Mouse (Mus musculus) heart, embryonic 13.5 days (tissue): ENCODE results near the gene Slc15a2. TPM values are rescaled to one million over a fixed set of nuclear protein-coding genes. Genes with fewer than 3 reads are reported as not detected.

ENCODE experiments used
- microRNA-seq: library from miRNA; unstranded; fragments of <30 nt; microRNA quantifications from one replicate; pipeline ENCODE4, GENCODE M21; 2016
- polyA plus RNA-seq: library from polyadenylated mRNA; unstranded; fragments of >200 nt; fragmentation: Nextera tagmentation; extraction: Ambion mirVana; gene quantifications from 2 replicates; pipeline ENCODE4 v1.2.1, GENCODE M21; 2015

The Slc15a2 gene
- polyA plus RNA-seq, 1 experiment from 2014 or later = 2.0 TPM

Small RNA genes within 50 kb of the gene (microRNA-seq; reads per million reads assigned to microRNA genes)
- gene Gm22617 = not detected

Other genes starting within 250 kb of the Slc15a2 start
- 0.05 and 0.07 TPM in 2 replicates for gene Casr, start 222.8 kb downstream of the Slc15a2 start, polyA plus RNA-seq
- gene Cd86, start 118.9 kb downstream of the Slc15a2 start, polyA plus RNA-seq = 1.2 and 1.3 TPM in 2 replicates
- gene Ildr1, start 91.0 kb downstream of the Slc15a2 start, polyA plus RNA-seq = 0.17 TPM in 2 replicates
- gene Iqcb1, start 43.4 kb upstream of the Slc15a2 start, polyA plus RNA-seq = 28.4 and 28.9 TPM in 2 replicates
- gene Eaf2, start 90.0 kb upstream of the Slc15a2 start, polyA plus RNA-seq = 0.40 and 0.97 TPM in 2 replicates
- gene Golgb1, start 90.2 kb upstream of the Slc15a2 start, polyA plus RNA-seq = 61.9 and 64.3 TPM in 2 replicates
- gene Hcls1, start 150.0 kb upstream of the Slc15a2 start, polyA plus RNA-seq = 5.5 and 5.8 TPM in 2 replicates
- gene Fbxo40, start 205.5 kb upstream of the Slc15a2 start, polyA plus RNA-seq = 8.5 and 8.8 TPM in 2 replicates
- 4.4 and 5.5 TPM in 2 replicates for gene Polq, start 226.8 kb upstream of the Slc15a2 start, polyA plus RNA-seq